Mouse (Mus musculus) myocyte (in vitro differentiated cells): ENCODE data around the gene Sugt1.

Source experiments
- CEBPB ChIP-seq: IDR thresholded peaks from 2 replicates; pipeline ENCODE4 v1.6.1; 2011; ENCODE audit warnings: mild to moderate bottlenecking, moderate library complexity; ENCODE audit not compliant: poor library complexity, insufficient read depth, severe bottlenecking
- E2F4 ChIP-seq: IDR thresholded peaks from one replicate; pipeline ENCODE4 v1.6.1; 2011; ENCODE audit warnings: mild to moderate bottlenecking, control low read depth, moderate library complexity; ENCODE audit not compliant: insufficient read depth
- MAX ChIP-seq: IDR thresholded peaks from one replicate; pipeline ENCODE4 v1.6.1; 2011; ENCODE audit warnings: low read depth, mild to moderate bottlenecking, control low read depth
- MYOD1 ChIP-seq, 3 experiments: IDR thresholded peaks; one replicate each; pipeline ENCODE4 v1.6.1; 2011; ENCODE audit warnings: control low read depth in 2 of 3, low read depth in 2 of 3, mild to moderate bottlenecking in 2 of 3, moderate library complexity in 1 of 3; ENCODE audit not compliant: insufficient read length in 2 of 3, control insufficient read depth in 1 of 3
- MYOG ChIP-seq, 3 experiments: IDR thresholded peaks; one replicate each; pipeline ENCODE4 v1.6.1; 2011; ENCODE audit warnings: control low read depth in 2 of 3, low read depth in 2 of 3, mild to moderate bottlenecking in 2 of 3; ENCODE audit not compliant: insufficient read length in 2 of 3, control insufficient read depth in 1 of 3, insufficient read depth in 1 of 3
- POLR2A ChIP-seq: IDR thresholded peaks from one replicate; pipeline ENCODE4 v1.6.1; 2011; ENCODE audit warnings: low read depth, mild to moderate bottlenecking, control low read depth, moderate library complexity; ENCODE audit not compliant: insufficient read length
- POLR2AphosphoS2 ChIP-seq: IDR thresholded peaks from one replicate; pipeline ENCODE4 v1.6.1; 2011; ENCODE audit warnings: low read depth, control low read depth; ENCODE audit not compliant: insufficient read length
- REST ChIP-seq: IDR thresholded peaks from one replicate; pipeline ENCODE4 v1.6.1; 2011; ENCODE audit warnings: mild to moderate bottlenecking, control low read depth, moderate library complexity; ENCODE audit not compliant: insufficient read depth, insufficient read length
- SRF ChIP-seq: IDR thresholded peaks from one replicate; pipeline ENCODE4 v1.6.1; 2011; ENCODE audit warnings: low read depth; ENCODE audit not compliant: control insufficient read depth, insufficient read length
- TCF12 ChIP-seq: IDR thresholded peaks from one replicate; pipeline ENCODE4 v1.6.1; 2011; ENCODE audit warnings: mild to moderate bottlenecking, control low read depth; ENCODE audit not compliant: poor library complexity, insufficient read depth, severe bottlenecking
- TCF3 ChIP-seq: IDR thresholded peaks from one replicate; pipeline ENCODE4 v1.6.1; 2011; ENCODE audit warnings: low read depth, control low read depth; ENCODE audit not compliant: insufficient read length
- USF1 ChIP-seq: IDR thresholded peaks from one replicate; pipeline ENCODE4 v1.6.1; 2011; ENCODE audit warnings: low read depth, mild to moderate bottlenecking, control low read depth, moderate library complexity

DNA sequence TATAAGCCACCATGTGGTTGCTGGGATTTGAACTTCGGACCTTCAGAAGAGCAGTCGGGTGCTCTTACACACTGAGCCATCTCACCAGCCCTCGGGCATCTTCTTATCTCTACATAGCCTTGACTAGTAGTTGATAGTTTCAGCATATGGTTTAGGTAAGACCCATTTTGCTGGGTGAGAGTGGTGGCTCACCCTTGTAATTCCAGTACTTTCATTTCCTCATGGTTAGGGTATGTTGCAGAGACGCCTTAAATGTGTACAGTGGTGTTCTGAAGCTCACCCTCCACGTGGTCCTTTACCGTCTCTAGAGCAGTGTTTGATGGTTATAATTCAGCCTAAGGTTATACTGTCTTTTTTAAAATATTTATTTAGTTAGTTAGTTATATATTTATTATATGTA, 18.9 kb downstream of the Sugt1 start:
- TF ChIP-seq MYOG (IDR thresholded peaks at IDR 0.05; ENCODE audit: control insufficient read depth in 1 of 3, insufficient read depth in 1 of 3, insufficient read length in 2 of 3, low read depth in 2 of 3) (no peak), MAX (no peak), TCF12 (no peak), POLR2A (no peak), USF1 (no peak), POLR2AphosphoS2 (no peak), E2F4 (no peak), CEBPB (no peak), SRF (no peak), MYOD1 (IDR thresholded peaks at IDR 0.05; ENCODE audit: control insufficient read depth in 1 of 3, insufficient read length in 2 of 3, low read depth in 2 of 3) (no peak), TCF3 (no peak), REST (no peak)
